Comparison of ENCODE assay signal across 10 mouse cellular contexts in the genomic region with DNA sequence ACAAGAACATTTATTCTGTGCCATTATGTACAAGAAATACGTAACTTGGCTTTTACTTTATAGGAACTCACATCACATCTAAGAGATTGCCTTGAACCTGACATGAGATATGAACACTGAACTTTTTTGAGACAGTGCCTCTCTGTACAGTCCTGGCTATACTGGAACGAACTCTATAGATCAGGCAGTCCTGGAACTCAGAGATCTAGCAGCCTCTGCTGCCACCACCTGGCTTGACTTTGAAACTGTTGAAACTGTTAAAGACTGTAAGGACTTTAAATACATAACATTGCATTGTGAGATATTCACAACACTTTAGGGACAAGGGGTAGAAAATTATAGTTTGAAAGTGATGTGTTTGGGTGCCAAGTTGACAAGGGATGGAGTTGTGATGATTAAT. TPM values are rescaled to one million over a fixed set of nuclear protein-coding genes. Genes with fewer than 3 reads are reported as not detected.
DNase-seq lines count a peak whose midpoint lies in the region; ATAC-seq lines count a peak whose summit lies in the region.
"Had no signal": no experiment of that assay in that cellular context is flagged by ENCODE, and none has a peak within 500 bp of the region (broad histone marks: within the 10 kb centered on the region; RNA-seq: fewer than 3 reads in every experiment).

No protein-coding gene starts in this region.

- peak; percentile 16 for DNase-seq in cerebellum, adult 8-10 months
- no peak for DNase-seq in cerebellum, adult 9-11 months
- peak; percentile 12 to 23 for DNase-seq in left cerebral cortex, postnatal 14 days (ENCODE audit: low spot score in 2 of 2)
- no peak for DNase-seq in left cerebral cortex, postnatal 36 days (ENCODE audit: low spot score in 2 of 2)
- DNase-seq in T-cell, adult 2 months (ENCODE audit: low spot score) = peak; percentile 8
- DNase-seq in embryonic facial prominence, embryonic 11.5 days (ENCODE audit: low spot score) = peak; percentile 41
- DNase-seq in spleen, postnatal 14 days (ENCODE audit: low spot score in 2 of 2) = peak; percentile 13 to 53

- no peaks in the 10 kb centered on the region for H3K27me3 ChIP-seq in embryonic facial prominence, embryonic 11.5 days (ENCODE audit: control insufficient read depth, insufficient read depth, low read length)
- no peaks in the 10 kb centered on the region for H3K27me3 ChIP-seq in liver, embryonic 12.5 days (replicated peaks)
- H3K27me3 ChIP-seq: neural tube, embryonic 12.5 days had no signal

- no peaks in the 10 kb centered on the region for H3K4me1 ChIP-seq in embryonic facial prominence, embryonic 11.5 days (ENCODE audit: control insufficient read depth, insufficient read depth, low read length)
- H3K4me1 ChIP-seq in liver, embryonic 12.5 days = peaks cover 27% of the 10 kb centered on the region
- H3K4me1 ChIP-seq: heart, embryonic 15.5 days; neural tube, embryonic 12.5 days had no signal

- H3K4me2 ChIP-seq in embryonic facial prominence, embryonic 11.5 days (ENCODE audit: low read depth, low read length) = no peak overlapping the region
- H3K4me2 ChIP-seq in liver, embryonic 12.5 days = no peak overlapping the region
- H3K4me2 ChIP-seq: heart, embryonic 15.5 days; neural tube, embryonic 12.5 days had no signal

- no peak for ATAC-seq in embryonic facial prominence, embryonic 11.5 days (replicated peaks; ENCODE audit: insufficient number of reproducible peaks, low FRiP score, low TSS enrichment, low read depth)
- ATAC-seq in liver, embryonic 12.5 days = peak; percentile 77

- no peak overlapping the region for H3K4me3 ChIP-seq in embryonic facial prominence, embryonic 11.5 days (ENCODE audit: low read depth, low read length)
- no peak overlapping the region for H3K4me3 ChIP-seq in liver, embryonic 12.5 days
- H3K4me3 ChIP-seq: heart, embryonic 15.5 days; neural tube, embryonic 12.5 days had no signal

- no peaks in the 10 kb centered on the region for H3K9me3 ChIP-seq in embryonic facial prominence, embryonic 11.5 days (replicated peaks; ENCODE audit: control insufficient read depth, low read length)
- H3K9me3 ChIP-seq in liver, embryonic 12.5 days (replicated peaks) = no peaks in the 10 kb centered on the region
- H3K9me3 ChIP-seq: heart, embryonic 15.5 days; neural tube, embryonic 12.5 days had no signal

- H3K9ac ChIP-seq in embryonic facial prominence, embryonic 11.5 days (replicated peaks; ENCODE audit: low read length) = no peak overlapping the region
- no peak overlapping the region for H3K9ac ChIP-seq in liver, embryonic 12.5 days
- H3K9ac ChIP-seq: heart, embryonic 15.5 days; neural tube, embryonic 12.5 days had no signal

- H3K36me3 ChIP-seq in embryonic facial prominence, embryonic 11.5 days (replicated peaks; ENCODE audit: control insufficient read depth, insufficient read depth, low read depth, low read length) = no peaks in the 10 kb centered on the region
- no peaks in the 10 kb centered on the region for H3K36me3 ChIP-seq in liver, embryonic 12.5 days
- H3K36me3 ChIP-seq: heart, embryonic 15.5 days; neural tube, embryonic 12.5 days had no signal

- H3K27ac ChIP-seq in embryonic facial prominence, embryonic 11.5 days (replicated peaks; ENCODE audit: low read depth, low read length) = no peak overlapping the region
- peak overlapping the region; percentile 90 for H3K27ac ChIP-seq in liver, embryonic 12.5 days
- H3K27ac ChIP-seq: heart, embryonic 15.5 days; neural tube, embryonic 12.5 days had no signal

- intact Hi-C loops in left cerebral cortex, postnatal 14 days (cut with DNase I) = no loop called here
- intact Hi-C loops in left cerebral cortex, postnatal 36 days (cut with DNase I) = no loop called here

- WGBS in embryonic facial prominence, embryonic 11.5 days = 73% methylated on average over 2 of the region's 2 CpGs
- 25% methylated on average over 2 of the region's 2 CpGs for WGBS in liver, embryonic 12.5 days (ENCODE audit: insufficient replicate concordance)

RNA-seq across cellular contexts. Expression of gene Kantr, which starts 19.4 kb away (rescaled TPM):
- 10 to 100 TPM; 45.2 to 53.4 TPM for total RNA-seq in left cerebral cortex, postnatal 14 days (2021)
- total RNA-seq in left cerebral cortex, postnatal 36 days (2021) = 10 to 100 TPM; 52.5 to 54.5 TPM
- polyA plus RNA-seq in embryonic facial prominence, embryonic 11.5 days (2014; fragmentation: Nextera tagmentation; extraction: Ambion mirVana) = 15.2 and 20.8 TPM in 2 replicates
- polyA plus RNA-seq in liver, embryonic 12.5 days (2016; fragmentation: Nextera tagmentation; extraction: Ambion mirVana) = 4.5 and 5.3 TPM in 2 replicates

RNA-seq across cellular contexts. Expression of gene Tspyl2, which starts 34.3 kb away (rescaled TPM):
- 10 to 100 TPM; 65.9 to 78.1 TPM for total RNA-seq in left cerebral cortex, postnatal 14 days (2021)
- total RNA-seq in left cerebral cortex, postnatal 36 days (2021) = 10 to 100 TPM; 82.4 to 99.8 TPM
- 24.7 and 25.2 TPM in 2 replicates for polyA plus RNA-seq in embryonic facial prominence, embryonic 11.5 days (2014; fragmentation: Nextera tagmentation; extraction: Ambion mirVana)
- 10.7 and 11.6 TPM in 2 replicates for polyA plus RNA-seq in liver, embryonic 12.5 days (2016; fragmentation: Nextera tagmentation; extraction: Ambion mirVana)

Comparison
In these comparisons a context has a peak if more than half of its experiments do, and no peak if none do; other contexts are left out.
1. DNase-seq: peak in cerebellum, adult 8-10 months (single experiment), left cerebral cortex, postnatal 14 days (2 of 2), T-cell, adult 2 months (single experiment), embryonic facial prominence, embryonic 11.5 days (single experiment) and spleen, postnatal 14 days (2 of 2); none in cerebellum, adult 9-11 months (single experiment) and left cerebral cortex, postnatal 36 days (0 of 2).